Mouse (Mus musculus): ENCODE results near the gene Dcp1a.

Dcp1a gene

GRCm38 (mm10) chr14:30479361-30479948 lies at the start of gene Dcp1a:
Gene Dcp1a, plus strand, starts transcription at chr14:30479535.
- DNase-seq (ENCODE audit: extremely low read depth, insufficient read length, low spot score): peak; percentile 91

- no peak for DNase-seq (ENCODE audit: extremely low read depth, insufficient read length, low spot score)
Observed at GRCm38 (mm10) chr14:30429606-30430005, 49.7 kb upstream of the Dcp1a start.

DNA sequence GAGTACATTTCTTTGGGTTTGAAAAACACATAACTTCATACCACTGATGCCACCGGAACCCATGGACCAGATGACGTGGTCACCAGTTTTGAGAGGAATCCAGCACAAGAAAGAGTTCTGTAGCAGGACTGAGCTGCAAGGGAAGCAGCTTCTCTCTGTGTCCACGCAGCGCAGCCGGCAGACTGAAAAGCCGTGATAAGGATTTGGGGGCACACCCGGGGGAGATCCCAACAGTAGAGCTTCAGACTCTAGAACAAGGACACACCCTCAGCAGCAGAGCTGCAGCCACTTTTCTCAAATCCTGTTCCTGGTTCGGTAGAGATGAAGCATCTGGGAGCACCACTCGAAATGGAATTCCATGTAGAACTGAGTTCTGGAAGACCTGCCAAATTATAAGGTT lies 49.3 kb upstream of the Dcp1a start:
- DNase-seq (ENCODE audit: extremely low read depth, insufficient read length, low spot score): no peak

- no peak for DNase-seq (ENCODE audit: extremely low read depth, insufficient read length, low spot score)
Observed at GRCm38 (mm10) chr14:30430446-30430845, 48.9 kb upstream of the Dcp1a start.

GRCm38 (mm10) chr14:30435316-30435715 lies 44.0 kb upstream of the Dcp1a start:
- no peak for DNase-seq (ENCODE audit: extremely low read depth, insufficient read length, low spot score)

DNA sequence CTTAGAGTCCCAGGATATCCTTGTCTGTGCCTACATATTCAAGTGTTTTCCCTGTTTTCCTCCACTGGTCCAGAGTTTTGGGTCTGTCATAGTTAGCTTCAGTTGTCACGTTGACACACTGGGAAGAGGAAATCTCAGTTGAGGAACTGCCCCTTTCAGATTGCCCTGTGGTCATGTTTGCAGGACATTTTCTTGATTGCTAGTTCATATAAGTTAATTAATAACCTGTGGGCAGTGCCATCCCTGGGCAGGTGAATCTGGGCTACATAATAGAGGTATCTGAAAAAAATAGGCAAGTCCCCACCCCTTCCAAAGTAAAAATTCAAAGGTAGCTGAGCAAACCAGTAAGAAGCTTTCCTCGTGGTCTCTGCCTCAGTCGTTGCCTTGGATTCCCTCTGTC lies 39.4 kb upstream of the Dcp1a start:
- DNase-seq (ENCODE audit: extremely low read depth, insufficient read length, low spot score): no peak

- no peak for DNase-seq (ENCODE audit: extremely low read depth, insufficient read length, low spot score)
Observed at GRCm38 (mm10) chr14:30455801-30456595, 23.3 kb upstream of the Dcp1a start.

DNA sequence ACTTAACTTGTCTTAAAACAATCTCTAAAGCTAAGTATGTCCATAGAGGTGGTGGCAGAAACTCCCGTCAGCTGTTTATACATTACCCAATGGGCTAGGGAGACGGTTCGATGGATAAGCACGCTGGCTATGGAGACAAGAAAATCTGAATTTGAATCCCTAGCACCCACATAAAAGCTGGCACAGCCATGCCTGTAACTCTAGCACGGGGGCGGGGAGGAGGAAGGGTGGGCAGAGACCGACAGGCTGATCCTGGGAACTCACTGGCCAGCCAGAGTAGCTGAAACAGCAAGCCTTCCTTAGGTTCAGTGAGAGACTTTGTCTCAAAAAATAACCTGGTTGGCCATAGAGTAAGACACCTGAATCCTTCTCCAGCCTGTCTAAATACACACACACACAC lies 21.9 kb upstream of the Dcp1a start:
- DNase-seq (ENCODE audit: extremely low read depth, insufficient read length, low spot score): no peak

- DNase-seq (ENCODE audit: extremely low read depth, insufficient read length, low spot score): no peak
Observed at GRCm38 (mm10) chr14:30457897-30458296, 21.4 kb upstream of the Dcp1a start.

- DNase-seq (ENCODE audit: extremely low read depth, insufficient read length, low spot score): no peak
Observed at GRCm38 (mm10) chr14:30458820-30459219, 20.5 kb upstream of the Dcp1a start.

DNA sequence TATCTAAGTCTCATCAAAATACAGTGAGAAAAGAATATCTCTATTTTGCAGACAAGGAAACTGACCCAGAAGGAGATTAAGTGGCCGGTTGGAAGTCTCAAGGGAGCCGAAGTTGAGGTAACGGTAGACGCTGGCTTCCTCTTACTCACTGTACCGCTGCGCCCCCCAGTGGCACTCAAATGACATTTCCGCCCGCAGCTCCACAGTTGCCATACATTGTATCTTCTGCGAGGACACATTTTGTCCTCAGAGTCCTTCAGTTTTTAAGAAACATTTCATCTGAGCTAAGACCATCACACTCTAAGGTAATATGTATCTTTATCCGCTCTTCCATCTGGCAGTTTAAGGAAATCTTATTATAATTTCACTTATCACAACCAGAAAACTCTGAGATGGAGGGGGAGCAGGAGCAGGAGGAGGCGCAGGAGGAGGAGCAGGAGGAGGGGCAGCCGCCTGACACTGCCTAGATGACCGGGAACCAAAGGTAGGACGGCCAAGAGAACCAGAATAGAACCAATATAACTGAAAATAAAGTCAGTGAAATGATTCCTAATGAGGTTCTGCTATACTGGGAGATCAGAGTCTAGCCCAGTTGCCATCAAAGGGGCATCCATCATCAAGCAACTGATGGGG lies 19.3 kb upstream of the Dcp1a start:
- peak; percentile 7 for DNase-seq (ENCODE audit: extremely low read depth, insufficient read length, low spot score)

DNA sequence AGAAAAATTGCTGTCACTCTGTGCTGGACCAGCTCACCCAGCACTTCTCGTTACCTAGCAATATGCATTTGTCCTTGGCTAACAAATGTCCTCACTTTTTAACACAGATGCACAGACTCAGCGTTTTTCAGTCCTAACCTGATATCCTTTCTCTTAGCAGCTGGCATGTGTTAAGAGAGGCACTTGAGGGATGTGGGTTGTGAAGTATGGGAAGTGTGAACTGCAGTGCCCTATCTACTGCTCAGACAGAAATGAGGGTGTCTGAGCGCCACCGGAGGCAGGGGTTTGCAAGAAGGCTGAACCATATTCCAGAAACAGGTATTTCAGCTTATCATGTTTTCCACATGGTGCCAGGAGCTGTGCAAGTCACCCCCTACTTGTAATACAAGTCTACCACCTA lies 16.0 kb upstream of the Dcp1a start:
- no peak for DNase-seq (ENCODE audit: extremely low read depth, insufficient read length, low spot score)

GRCm38 (mm10) chr14:30473605-30474004 lies 5.7 kb upstream of the Dcp1a start:
- no peak for DNase-seq (ENCODE audit: extremely low read depth, insufficient read length, low spot score)

- no peak for DNase-seq (ENCODE audit: extremely low read depth, insufficient read length, low spot score)
Observed at GRCm38 (mm10) chr14:30474416-30474815, 4.9 kb upstream of the Dcp1a start.

DNA sequence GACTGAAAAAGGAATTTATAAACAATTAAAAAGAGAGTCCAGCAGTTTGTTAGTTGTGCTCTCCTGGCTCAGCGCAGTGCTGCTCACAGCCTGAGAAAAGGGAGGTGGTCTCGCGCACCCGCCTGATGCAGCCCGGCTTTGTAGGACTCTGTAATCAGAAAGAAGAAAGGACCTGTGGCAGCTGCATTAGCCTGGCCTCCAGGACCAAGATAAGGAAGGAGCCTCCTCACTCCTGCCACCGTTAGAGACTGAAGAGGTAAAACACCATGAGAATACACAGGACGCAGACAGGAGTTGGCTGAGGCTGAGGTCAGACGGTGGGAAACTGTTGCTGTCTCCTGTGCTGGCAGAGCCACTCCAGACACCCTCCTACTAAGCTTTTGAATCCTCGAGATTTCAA lies 12.0 kb downstream of the Dcp1a start, which contains the start of gene Cacna1d:
Cacna1d (minus strand) TSS at position 114 of the 400 bp plus-strand sequence.
- DNase-seq (ENCODE audit: extremely low read depth, insufficient read length, low spot score): no peak

- DNase-seq (ENCODE audit: extremely low read depth, insufficient read length, low spot score): no peak
Observed at GRCm38 (mm10) chr14:30493276-30493675, 13.9 kb downstream of the Dcp1a start.

- no peak for DNase-seq (ENCODE audit: extremely low read depth, insufficient read length, low spot score)
Observed at GRCm38 (mm10) chr14:30494998-30495397, 15.7 kb downstream of the Dcp1a start.

- DNase-seq (ENCODE audit: extremely low read depth, insufficient read length, low spot score): no peak
Observed at GRCm38 (mm10) chr14:30498202-30498601, 18.9 kb downstream of the Dcp1a start.

DNA sequence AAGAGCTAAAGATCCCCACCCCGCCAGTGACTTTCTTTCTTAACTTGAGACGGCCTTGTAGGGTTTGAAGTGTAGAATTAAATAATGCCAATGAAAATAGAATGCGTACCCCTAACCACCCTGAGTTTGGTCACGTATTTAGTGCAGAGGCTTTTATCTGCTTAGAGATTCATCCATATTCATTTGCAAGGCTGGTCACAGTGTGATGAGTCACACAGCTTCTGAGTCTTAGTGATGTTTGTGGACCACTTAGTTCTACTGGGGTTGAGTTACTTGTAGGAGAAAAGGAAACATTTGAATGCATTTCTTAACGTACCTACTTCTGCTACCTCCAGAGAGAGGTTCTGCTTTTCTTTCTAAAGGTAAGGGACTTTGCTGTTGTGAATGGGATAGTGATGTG lies 25.7 kb downstream of the Dcp1a start:
- no peak for DNase-seq (ENCODE audit: extremely low read depth, insufficient read length, low spot score)

DNA sequence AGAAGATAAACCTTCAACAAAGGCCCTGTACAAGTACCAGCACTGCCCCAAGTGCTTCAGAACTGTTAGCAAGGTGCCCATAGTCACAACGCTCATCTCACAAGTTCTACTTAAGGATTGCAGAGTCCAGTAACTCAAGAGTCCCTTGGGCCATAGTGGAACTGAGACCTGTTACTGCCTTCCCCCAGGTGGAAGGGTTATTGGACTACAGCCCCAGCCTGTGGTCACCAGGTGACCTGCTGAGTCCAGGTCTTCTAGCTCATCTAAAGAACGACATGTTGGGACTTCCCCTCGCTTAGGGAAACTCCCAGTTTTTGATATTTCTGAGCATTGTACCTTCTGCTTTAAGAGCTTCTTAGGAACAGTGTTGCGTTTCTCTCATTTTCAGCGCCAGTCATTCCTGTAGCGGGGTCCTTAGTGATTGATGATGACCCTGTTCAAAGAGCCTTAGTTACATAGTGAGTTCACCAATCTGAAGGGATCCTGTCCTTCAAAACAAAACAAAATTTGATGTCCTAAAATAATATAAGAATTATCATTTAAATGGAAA lies 31.0 kb downstream of the Dcp1a start:
- no peak for DNase-seq (ENCODE audit: extremely low read depth, insufficient read length, low spot score)

GRCm38 (mm10) chr14:30512896-30513295 lies 33.6 kb downstream of the Dcp1a start:
- DNase-seq (ENCODE audit: extremely low read depth, insufficient read length, low spot score): no peak
